Mouse (Mus musculus): Measurements from ENCODE around the gene Ralgds. TPM values are rescaled to one million over a fixed set of nuclear protein-coding genes. Genes with fewer than 3 reads are reported as not detected.
"Not testable (repeated sequence)": the region's sequence is repeated elsewhere in the genome, so short reads cannot be mapped to it uniquely, and the experiment has no call there.

Ralgds gene
- 21.1 and 22.1 TPM in 2 replicates for polyA plus RNA-seq (2016; fragmentation: Nextera tagmentation; extraction: Ambion mirVana)

- H3K27ac ChIP-seq (ENCODE audit: poor library complexity, severe bottlenecking): no peak within 1 kb of the TSS
Measured at GRCm38 (mm10) chr2:28512798-28513401, at the start of gene Ralgds. Gene Ralgds (plus strand): TSS chr2:28513125.

GRCm38 (mm10) chr2:28463919-28464318 is 49.0 kb upstream of the Ralgds start:
- Histone ChIP-seq H3K9ac (no peak overlapping the region), H3K4me3 (no peak overlapping the region), H3K4me1 (replicated peaks) (peaks cover 14% of the 10 kb centered on the region), H3K27me3 (replicated peaks) (peaks cover 16% of the 10 kb centered on the region), H3K4me2 (no peak overlapping the region), H3K9me3 (replicated peaks) (no peaks in the 10 kb centered on the region), H3K27ac (ENCODE audit: poor library complexity, severe bottlenecking) (no peak overlapping the region), H3K36me3 (peaks cover 2% of the 10 kb centered on the region; the same call in 1 of the 2 replicates)
- no peak for ATAC-seq (ENCODE audit: insufficient number of reproducible peaks, low FRiP score)
- WGBS: 42% methylated on average over 3 of the region's 3 CpGs

More at GRCm38 (mm10) chr2:28512798-28513401, at the start of gene Ralgds:
- Histone ChIP-seq H3K36me3 (no peaks in the 10 kb centered on the region), H3K4me2 (peak within 1 kb of the TSS; percentile 97), H3K27me3 (replicated peaks) (peaks cover 16% of the 10 kb centered on the region; the same call in 1 of the 2 replicates), H3K4me1 (replicated peaks) (peaks cover 19% of the 10 kb centered on the region), H3K4me3 (peak within 1 kb of the TSS; percentile 63), H3K9me3 (replicated peaks) (no peaks in the 10 kb centered on the region), H3K9ac (peak within 1 kb of the TSS; percentile 85)
- ATAC-seq (ENCODE audit: insufficient number of reproducible peaks, low FRiP score): peak; percentile 84
- whole genome bisulfite sequencing: under 1% methylated on average over 59 of the region's 71 CpGs

- H3K4me3 ChIP-seq: no peak overlapping the region
- no peak overlapping the region for H3K27ac ChIP-seq (ENCODE audit: poor library complexity, severe bottlenecking)
- no peak overlapping the region for H3K4me2 ChIP-seq
- 71% methylated on average over 9 of the region's 9 CpGs for WGBS
- no peaks in the 10 kb centered on the region for H3K9me3 ChIP-seq (replicated peaks)
- H3K36me3 ChIP-seq: peaks cover 12% of the 10 kb centered on the region
- ATAC-seq (ENCODE audit: insufficient number of reproducible peaks, low FRiP score): no peak
- H3K4me1 ChIP-seq (replicated peaks): peaks cover 17% of the 10 kb centered on the region
- H3K27me3 ChIP-seq (replicated peaks): peaks cover 16% of the 10 kb centered on the region
- no peak overlapping the region for H3K9ac ChIP-seq
Measured at GRCm38 (mm10) chr2:28464919-28465318, 48.0 kb upstream of the Ralgds start.

- peaks cover 17% of the 10 kb centered on the region for H3K4me1 ChIP-seq (replicated peaks)
- H3K36me3 ChIP-seq: peaks cover 23% of the 10 kb centered on the region
- no peaks in the 10 kb centered on the region for H3K9me3 ChIP-seq (replicated peaks)
- H3K4me2 ChIP-seq: peak within 1 kb of the TSS; percentile 72
- ATAC-seq (ENCODE audit: insufficient number of reproducible peaks, low FRiP score): 0 out of 2 replicates have a peak, but pooled peaks have one; percentile 52
- H3K4me3 ChIP-seq: peak within 1 kb of the TSS; percentile 34
- peaks cover 16% of the 10 kb centered on the region for H3K27me3 ChIP-seq (replicated peaks)
- H3K9ac ChIP-seq: peak within 1 kb of the TSS; percentile 73
- H3K27ac ChIP-seq (ENCODE audit: poor library complexity, severe bottlenecking): no peak within 1 kb of the TSS
- WGBS: 6% methylated on average over 25 of the region's 25 CpGs
Measured at GRCm38 (mm10) chr2:28465836-28466518, 46.9 kb upstream of the Ralgds start, which contains the start of gene 1700007K13Rik. Gene 1700007K13Rik (minus strand): TSS chr2:28466332.

GRCm38 (mm10) chr2:28467860-28468485 is 45.0 kb upstream of the Ralgds start, which contains the start of gene Mrps2:
Gene Mrps2 (plus strand): TSS chr2:28468066.
- H3K4me3 ChIP-seq: peak within 1 kb of the TSS; percentile 97
- peak; percentile 92 for ATAC-seq (ENCODE audit: insufficient number of reproducible peaks, low FRiP score)
- H3K9ac ChIP-seq: peak within 1 kb of the TSS; percentile 94
- H3K27ac ChIP-seq (ENCODE audit: poor library complexity, severe bottlenecking): no peak within 1 kb of the TSS; the same call in 1 of the 2 replicates
- H3K36me3 ChIP-seq: peaks cover 42% of the 10 kb centered on the region
- peak within 1 kb of the TSS; percentile 73 for H3K4me2 ChIP-seq
- H3K4me1 ChIP-seq (replicated peaks): peaks cover 17% of the 10 kb centered on the region
- peaks cover 3% of the 10 kb centered on the region; the same call in 1 of the 2 replicates for H3K9me3 ChIP-seq (replicated peaks)
- WGBS: under 1% methylated on average over 52 of the region's 52 CpGs
- peaks cover 16% of the 10 kb centered on the region for H3K27me3 ChIP-seq (replicated peaks)

GRCm38 (mm10) chr2:28468486-28469225 is 44.3 kb upstream of the Ralgds start:
- peaks cover 17% of the 10 kb centered on the region for H3K4me1 ChIP-seq (replicated peaks)
- peaks cover 44% of the 10 kb centered on the region for H3K36me3 ChIP-seq
- H3K4me2 ChIP-seq: peak overlapping the region; percentile 73
- ATAC-seq (ENCODE audit: insufficient number of reproducible peaks, low FRiP score): no peak; the same call in 1 of the 2 replicates
- WGBS: 52% methylated on average over 18 of the region's 18 CpGs
- peak overlapping the region; percentile 94 for H3K9ac ChIP-seq
- peak overlapping the region; percentile 97 for H3K4me3 ChIP-seq
- H3K27ac ChIP-seq (ENCODE audit: poor library complexity, severe bottlenecking): no peak overlapping the region
- peaks cover 16% of the 10 kb centered on the region for H3K27me3 ChIP-seq (replicated peaks)
- H3K9me3 ChIP-seq (replicated peaks): peaks cover 3% of the 10 kb centered on the region; the same call in 1 of the 2 replicates

GRCm38 (mm10) chr2:28469461-28469860 is 43.5 kb upstream of the Ralgds start:
- Histone ChIP-seq H3K9ac (no peak overlapping the region), H3K4me3 (no peak overlapping the region), H3K27ac (ENCODE audit: poor library complexity, severe bottlenecking) (no peak overlapping the region), H3K27me3 (replicated peaks) (peaks cover 16% of the 10 kb centered on the region), H3K9me3 (replicated peaks) (peaks cover 3% of the 10 kb centered on the region; the same call in 1 of the 2 replicates), H3K36me3 (peaks cover 44% of the 10 kb centered on the region), H3K4me2 (no peak overlapping the region), H3K4me1 (replicated peaks) (peaks cover 17% of the 10 kb centered on the region)
- 95% methylated on average over 14 of the region's 14 CpGs for WGBS
- no peak for ATAC-seq (ENCODE audit: insufficient number of reproducible peaks, low FRiP score)

GRCm38 (mm10) chr2:28470591-28470990 is 42.3 kb upstream of the Ralgds start:
- 91% methylated on average over 2 of the region's 2 CpGs for WGBS
- no peak for ATAC-seq (ENCODE audit: insufficient number of reproducible peaks, low FRiP score)

GRCm38 (mm10) chr2:28472011-28472410 is 40.9 kb upstream of the Ralgds start:
- not testable (repeated sequence) for H3K27ac ChIP-seq (ENCODE audit: poor library complexity, severe bottlenecking); H3K9me3 ChIP-seq (replicated peaks); H3K27me3 ChIP-seq (replicated peaks); H3K4me2 ChIP-seq; H3K4me1 ChIP-seq (replicated peaks); H3K9ac ChIP-seq; H3K4me3 ChIP-seq; ATAC-seq (ENCODE audit: insufficient number of reproducible peaks, low FRiP score)
- WGBS: 91% methylated on average over 8 of the region's 8 CpGs
- peaks cover 44% of the 10 kb centered on the region for H3K36me3 ChIP-seq

More at GRCm38 (mm10) chr2:28470591-28470990, 42.3 kb upstream of the Ralgds start:
- no peak overlapping the region for H3K9ac ChIP-seq
- H3K36me3 ChIP-seq: peaks cover 44% of the 10 kb centered on the region
- H3K4me1 ChIP-seq (replicated peaks): peaks cover 17% of the 10 kb centered on the region
- H3K4me2 ChIP-seq: no peak overlapping the region
- H3K9me3 ChIP-seq (replicated peaks): peaks cover 3% of the 10 kb centered on the region; the same call in 1 of the 2 replicates
- peaks cover 5% of the 10 kb centered on the region; the same call in 1 of the 2 replicates for H3K27me3 ChIP-seq (replicated peaks)
- no peak overlapping the region for H3K27ac ChIP-seq (ENCODE audit: poor library complexity, severe bottlenecking)
- no peak overlapping the region for H3K4me3 ChIP-seq

- H3K4me1 ChIP-seq (replicated peaks); H3K27ac ChIP-seq (ENCODE audit: poor library complexity, severe bottlenecking); H3K36me3 ChIP-seq; ATAC-seq (ENCODE audit: insufficient number of reproducible peaks, low FRiP score); H3K27me3 ChIP-seq (replicated peaks); H3K4me3 ChIP-seq; H3K4me2 ChIP-seq; H3K9me3 ChIP-seq (replicated peaks); H3K9ac ChIP-seq: not testable (repeated sequence)
- 90% methylated on average over 5 of the region's 5 CpGs for WGBS
Measured at GRCm38 (mm10) chr2:28477993-28478392, 34.9 kb upstream of the Ralgds start.

Data from heart, embryonic 12.5 days (tissue).